Comparison of ENCODE assay signal across 10 mouse cellular contexts in the genomic region with DNA sequence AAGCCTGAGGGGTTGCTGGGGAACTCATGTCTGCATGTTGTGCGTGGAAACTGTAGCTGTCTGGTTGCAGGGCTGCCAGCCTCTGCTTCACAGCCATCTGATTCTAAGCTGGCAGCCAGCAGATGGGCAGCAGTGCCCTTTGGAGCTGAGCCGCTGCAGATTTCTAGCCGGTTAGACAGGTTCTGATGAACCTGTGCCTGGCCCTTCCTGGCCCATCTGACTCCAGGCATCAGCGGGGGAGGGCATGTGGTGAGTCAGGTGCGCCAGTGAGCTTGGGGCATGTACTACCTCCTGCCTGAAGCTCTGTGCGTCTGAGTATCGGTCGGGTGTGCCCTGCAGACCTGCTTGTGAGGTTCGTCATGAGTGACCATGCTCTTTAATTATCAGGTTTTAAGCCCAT. TPM values are rescaled to one million over a fixed set of nuclear protein-coding genes. Genes with fewer than 3 reads are reported as not detected.
DNase-seq lines count a peak whose midpoint lies in the region; ATAC-seq lines count a peak whose summit lies in the region.
"Had no signal": no experiment of that assay in that cellular context is flagged by ENCODE, and none has a peak within 500 bp of the region (broad histone marks: within the 10 kb centered on the region; RNA-seq: fewer than 3 reads in every experiment).

No protein-coding gene starts in this region.

- H3K4me2 ChIP-seq in forebrain, embryonic 11.5 days (ENCODE audit: low read depth, low read length, severe bottlenecking): no peak overlapping the region
- no peak overlapping the region for H3K4me2 ChIP-seq in forebrain, embryonic 15.5 days (replicated peaks)
- no peak overlapping the region for H3K4me2 ChIP-seq in kidney, embryonic 16.5 days (replicated peaks; ENCODE audit: low read depth, low read length)
- H3K4me2 ChIP-seq in lung, embryonic 16.5 days (ENCODE audit: low read depth, low read length): peak overlapping the region; percentile 22
- H3K4me2 ChIP-seq: midbrain, embryonic 12.5 days had no signal

- peak; percentile 42 for DNase-seq in forebrain, embryonic 11.5 days (ENCODE audit: low spot score)
- DNase-seq in A20 (ENCODE audit: low read depth, low spot score): peak; percentile 17
- peak; percentile 76 to 81 for DNase-seq in cerebellum, postnatal 36 days
- no peak for DNase-seq in left cerebral cortex, adult 8-10 months (ENCODE audit: low spot score in 2 of 2)

- H3K9ac ChIP-seq in forebrain, embryonic 11.5 days (ENCODE audit: low read length): no peak overlapping the region
- no peak overlapping the region for H3K9ac ChIP-seq in forebrain, embryonic 15.5 days (replicated peaks)
- no peak overlapping the region for H3K9ac ChIP-seq in kidney, embryonic 16.5 days (replicated peaks; ENCODE audit: low read length)
- no peak overlapping the region; the same call in 1 of the 2 replicates for H3K9ac ChIP-seq in lung, embryonic 16.5 days (ENCODE audit: low read length)
- H3K9ac ChIP-seq: midbrain, embryonic 12.5 days had no signal

- H3K4me3 ChIP-seq in forebrain, embryonic 11.5 days (ENCODE audit: low read depth, low read length): no peak overlapping the region
- no peak overlapping the region for H3K4me3 ChIP-seq in forebrain, embryonic 15.5 days
- no peak overlapping the region for H3K4me3 ChIP-seq in kidney, embryonic 16.5 days (ENCODE audit: low read length)
- H3K4me3 ChIP-seq in lung, embryonic 16.5 days (ENCODE audit: low read length): no peak overlapping the region
- H3K4me3 ChIP-seq: midbrain, embryonic 12.5 days had no signal

- no peak for ATAC-seq in forebrain, embryonic 11.5 days (replicated peaks; ENCODE audit: low FRiP score)
- ATAC-seq in forebrain, embryonic 15.5 days (replicated peaks): no peak
- peak; percentile 81; the same call in 1 of the 2 replicates for ATAC-seq in kidney, embryonic 16.5 days (ENCODE audit: low FRiP score, low TSS enrichment)
- peak; percentile 85 for ATAC-seq in lung, embryonic 16.5 days (ENCODE audit: low read depth)
- ATAC-seq in megakaryocyte, adult 5-6 weeks (ENCODE audit: poor library complexity, severe bottlenecking): no peak

- no peaks in the 10 kb centered on the region for H3K9me3 ChIP-seq in forebrain, embryonic 11.5 days (ENCODE audit: control insufficient read depth, low read length)
- no peaks in the 10 kb centered on the region for H3K9me3 ChIP-seq in forebrain, embryonic 15.5 days
- H3K9me3 ChIP-seq in kidney, embryonic 16.5 days (ENCODE audit: low read length): no peaks in the 10 kb centered on the region
- H3K9me3 ChIP-seq in lung, embryonic 16.5 days (ENCODE audit: control insufficient read depth, low read length): no peaks in the 10 kb centered on the region
- H3K9me3 ChIP-seq: midbrain, embryonic 12.5 days had no signal

- H3K4me1 ChIP-seq in forebrain, embryonic 11.5 days (replicated peaks; ENCODE audit: control insufficient read depth, insufficient read depth, low read length): no peaks in the 10 kb centered on the region
- H3K4me1 ChIP-seq in forebrain, embryonic 15.5 days: peaks cover 6% of the 10 kb centered on the region
- peaks cover 14% of the 10 kb centered on the region for H3K4me1 ChIP-seq in kidney, embryonic 16.5 days (ENCODE audit: insufficient read depth, low read length)
- peaks cover 16% of the 10 kb centered on the region for H3K4me1 ChIP-seq in lung, embryonic 16.5 days (replicated peaks; ENCODE audit: control insufficient read depth, insufficient read depth, low read length)

- WGBS in forebrain, embryonic 11.5 days: 87% methylated on average over 9 of the region's 9 CpGs
- WGBS in forebrain, embryonic 15.5 days: 90% methylated on average over 9 of the region's 9 CpGs
- WGBS in kidney, embryonic 16.5 days: 81% methylated on average over 9 of the region's 9 CpGs
- WGBS in lung, embryonic 16.5 days: 52% methylated on average over 9 of the region's 9 CpGs

- H3K27ac ChIP-seq in forebrain, embryonic 11.5 days (ENCODE audit: low read depth, low read length): no peak overlapping the region
- H3K27ac ChIP-seq in forebrain, embryonic 15.5 days (replicated peaks): no peak overlapping the region
- H3K27ac ChIP-seq in kidney, embryonic 16.5 days (ENCODE audit: low read length): peak overlapping the region; percentile 55
- H3K27ac ChIP-seq in lung, embryonic 16.5 days (ENCODE audit: low read length): peak overlapping the region; percentile 88
- H3K27ac ChIP-seq: midbrain, embryonic 12.5 days had no signal

- no peaks in the 10 kb centered on the region for H3K27me3 ChIP-seq in forebrain, embryonic 11.5 days (ENCODE audit: control insufficient read depth, insufficient read depth, low read length)
- no peaks in the 10 kb centered on the region for H3K27me3 ChIP-seq in forebrain, embryonic 15.5 days
- H3K27me3 ChIP-seq in kidney, embryonic 16.5 days (ENCODE audit: insufficient read depth, low read length): no peaks in the 10 kb centered on the region
- no peaks in the 10 kb centered on the region for H3K27me3 ChIP-seq in lung, embryonic 16.5 days (ENCODE audit: control insufficient read depth, insufficient read depth, low read depth, low read length)
- H3K27me3 ChIP-seq: CH12.LX; midbrain, embryonic 12.5 days had no signal

- H3K36me3 ChIP-seq in forebrain, embryonic 11.5 days (ENCODE audit: control insufficient read depth, insufficient read depth, low read length): no peaks in the 10 kb centered on the region
- no peaks in the 10 kb centered on the region for H3K36me3 ChIP-seq in forebrain, embryonic 15.5 days
- H3K36me3 ChIP-seq in kidney, embryonic 16.5 days (ENCODE audit: insufficient read depth, low read length): 0 out of 2 replicates have a peak, but pooled peaks cover 4% of the 10 kb centered on the region
- H3K36me3 ChIP-seq in lung, embryonic 16.5 days (ENCODE audit: control insufficient read depth, insufficient read depth, low read length): no peaks in the 10 kb centered on the region

RNA-seq across cellular contexts. Expression of gene Zfp750, which starts 24.8 kb away (rescaled TPM):
- 0.48 and 0.56 TPM in 2 replicates for polyA plus RNA-seq in forebrain, embryonic 11.5 days (2014; fragmentation: Nextera tagmentation; extraction: Ambion mirVana)
- polyA plus RNA-seq in forebrain, embryonic 15.5 days (2015; fragmentation: Nextera tagmentation; extraction: Ambion mirVana): 0.41 and 0.45 TPM in 2 replicates
- polyA plus RNA-seq in kidney, embryonic 16.5 days (2015; fragmentation: Nextera tagmentation; extraction: Ambion mirVana): 0.77 and 0.90 TPM in 2 replicates
- polyA plus RNA-seq in lung, embryonic 16.5 days (2015; fragmentation: Nextera tagmentation; extraction: Ambion mirVana): 0.93 and 0.94 TPM in 2 replicates
- total RNA-seq in megakaryocyte, adult 5-6 weeks (2015): 0.75 and 1.6 TPM in 2 replicates
- total RNA-seq in megakaryocyte, adult 5-6 weeks (2017): 0.07 and 0.24 TPM in 2 replicates
- under 1 TPM; 0.14 to 0.30 (median 0.15) TPM for total RNA-seq in left cerebral cortex, adult 8-10 months (2022)

Comparison
In these comparisons a context has a peak if more than half of its experiments do, and no peak if none do; other contexts are left out.
1. ATAC-seq: peak in kidney, embryonic 16.5 days (single experiment) and lung, embryonic 16.5 days (single experiment); none in forebrain, embryonic 11.5 days (single experiment), forebrain, embryonic 15.5 days (single experiment) and megakaryocyte, adult 5-6 weeks (single experiment).
2. DNase-seq: peak in forebrain, embryonic 11.5 days (single experiment), A20 (single experiment) and cerebellum, postnatal 36 days (2 of 2); none in left cerebral cortex, adult 8-10 months (0 of 2).
3. H3K27ac ChIP-seq: peak in kidney, embryonic 16.5 days (single experiment) and lung, embryonic 16.5 days (single experiment); none in forebrain, embryonic 11.5 days (single experiment) and forebrain, embryonic 15.5 days (single experiment).